Mouse (Mus musculus): ENCODE data around the gene Rnf217. TPM values are rescaled to one million over a fixed set of nuclear protein-coding genes. Genes with fewer than 3 reads are reported as not detected.

The Rnf217 gene
- total RNA-seq, 2 experiments from 2014 or later: 11.3 to 13.2 TPM

Other genes starting within 250 kb of the Rnf217 start
- 10 to 100 TPM; 19.3 to 22.0 TPM for gene Tpd52l1, start 163.2 kb downstream of the Rnf217 start, total RNA-seq (2021)

All from left cerebral cortex, postnatal 25 days (tissue).